Mouse (Mus musculus): Measurements from ENCODE around the gene Gnaq.

DNA sequence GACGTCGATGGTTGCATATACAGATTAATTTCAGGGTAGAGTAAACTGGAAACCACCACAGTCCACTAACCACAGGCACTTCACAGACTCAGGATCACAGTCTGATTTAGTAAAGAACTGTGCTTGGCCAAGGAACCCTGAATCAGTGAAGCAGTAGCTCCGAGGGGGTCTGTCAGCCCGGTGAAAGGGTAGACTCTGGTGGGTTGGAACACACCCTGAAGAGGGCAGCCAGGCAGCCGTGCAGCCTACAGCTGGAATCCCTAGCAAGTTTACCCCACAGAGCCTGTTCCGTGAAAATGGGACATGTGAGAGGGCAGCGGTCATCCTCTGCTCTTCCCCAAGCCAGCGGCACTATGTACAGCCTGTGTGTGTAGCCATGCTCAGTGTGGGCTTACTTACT is 103.0 kb downstream of the Gnaq start:
- TF ChIP-seq TAL1 (IDR thresholded peaks at IDR 0.05; ENCODE audit: low read length) (no peak), GATA1 (IDR thresholded peaks at IDR 0.05; ENCODE audit: low read length) (no peak)

Data from erythroblast, embryonic 14.5 days (primary cell).